Mouse (Mus musculus) lung, embryonic 16.5 days (tissue): ENCODE data around the gene Ddr1. TPM values are rescaled to one million over a fixed set of nuclear protein-coding genes. Genes with fewer than 3 reads are reported as not detected.

ENCODE experiments used
- ATAC-seq: fragments of 200-750 bp; cut with Nextera tagmentation; 2 replicates; pipeline ENCODE4 v1.8.0; 2017; ENCODE audit warnings: low read depth, mild to moderate bottlenecking, moderate library complexity
- H3K27ac ChIP-seq: fragments of 300-500 bp; sonication (generic); 2 replicates; pipeline ENCODE4 v1.5.1; 2014; ENCODE audit warnings: mild to moderate bottlenecking, control low read depth, low read length
- H3K27me3 ChIP-seq: fragments of 300-500 bp; sonication (generic); 2 replicates; pipeline ENCODE4 v1.6.1; 2014; ENCODE audit warnings: low read depth, low read length, mixed read lengths; ENCODE audit not compliant: control insufficient read depth, insufficient read depth
- H3K36me3 ChIP-seq: fragments of 300-500 bp; sonication (generic); 2 replicates; pipeline ENCODE4 v1.6.1; 2014; ENCODE audit warnings: low read length; ENCODE audit not compliant: control insufficient read depth, insufficient read depth
- H3K4me1 ChIP-seq: fragments of 300-500 bp; sonication (generic); replicated peaks from 2 replicates; pipeline ENCODE4 v1.6.1; 2014; ENCODE audit warnings: low read length, mixed read lengths; ENCODE audit not compliant: control insufficient read depth, insufficient read depth
- H3K4me2 ChIP-seq: fragments of 300-500 bp; sonication (generic); 2 replicates; pipeline ENCODE4 v1.6.1; 2014; ENCODE audit warnings: low read depth, low read length, control low read depth
- H3K4me3 ChIP-seq: fragments of 300-500 bp; sonication (generic); 2 replicates; pipeline ENCODE4 v1.5.1; 2014; ENCODE audit warnings: mild to moderate bottlenecking, low read length, control low read depth
- H3K9ac ChIP-seq: fragments of 300-500 bp; sonication (generic); 2 replicates; pipeline ENCODE4 v1.6.1; 2014; ENCODE audit warnings: low read length, control low read depth
- H3K9me3 ChIP-seq: fragments of 300-500 bp; sonication (generic); 2 replicates; pipeline ENCODE4 v1.6.1; 2016; ENCODE audit warnings: low read length; ENCODE audit not compliant: control insufficient read depth
- WGBS: fragments of 180-500 bp; shearing (Covaris S2); extraction: QIAGEN DNeasy Blood & Tissue Kit; methylation state at CpG from one replicate; pipeline ENCODE4 v1.1.7; 2014; 5-methylcytosine and 5-hydroxymethylcytosine counted together
- polyA plus RNA-seq: library from polyadenylated mRNA; unstranded; fragments of >200 nt; fragmentation: Nextera tagmentation; extraction: Ambion mirVana; gene quantifications from 2 replicates; pipeline ENCODE4 v1.2.1, GENCODE M21; 2015

Gene Ddr1
- polyA plus RNA-seq, 1 experiment from 2014 or later, result 50.5 TPM

DNA sequence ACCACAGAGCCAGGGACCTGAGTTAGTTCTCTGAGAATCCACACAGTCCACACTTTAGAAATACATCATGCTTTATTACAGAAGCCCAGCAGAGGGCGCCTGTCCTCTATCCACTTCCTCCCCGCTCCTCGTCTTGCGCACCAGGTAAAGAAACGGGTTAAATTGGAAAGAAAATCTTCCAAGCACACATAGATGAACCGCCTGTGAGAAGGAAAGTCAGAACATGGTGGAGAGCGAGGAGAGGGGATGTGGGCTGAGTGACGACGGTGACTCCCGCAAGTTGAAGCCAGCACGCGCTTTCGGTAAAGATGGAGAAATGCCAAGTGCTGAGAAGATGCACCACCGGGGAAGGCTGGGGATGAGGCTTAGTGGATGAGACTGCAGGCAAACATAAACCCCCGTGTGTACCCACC is 68.7 kb downstream of the Ddr1 start:
- no peaks in the 10 kb centered on the region for H3K27me3 ChIP-seq

DNA sequence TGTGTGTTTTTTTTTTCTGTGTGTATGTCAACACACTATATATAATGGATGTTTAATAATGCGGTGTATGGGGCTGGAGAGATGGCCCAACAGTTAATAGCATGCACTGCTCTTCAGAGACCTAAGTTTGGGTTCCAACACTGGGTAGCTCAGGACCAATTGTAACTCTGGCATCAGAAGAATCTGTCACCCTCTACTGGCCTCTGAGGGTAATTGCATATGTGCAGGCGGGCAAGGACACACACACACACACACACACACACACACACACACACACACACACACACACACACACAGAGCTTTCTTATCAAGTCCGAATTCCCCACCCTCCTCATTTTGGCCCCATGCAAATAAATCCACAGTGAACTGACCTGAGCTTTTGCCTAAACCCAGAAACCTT is 69.2 kb downstream of the Ddr1 start:
- Histone ChIP-seq H3K27ac (peak overlapping the region; percentile 37; the same call in 1 of the 2 replicates), H3K36me3 (no peaks in the 10 kb centered on the region), H3K4me1 (peaks cover 23% of the 10 kb centered on the region), H3K9me3 (no peaks in the 10 kb centered on the region), H3K27me3 (no peaks in the 10 kb centered on the region), H3K9ac (no peak overlapping the region), H3K4me3 (no peak overlapping the region), H3K4me2 (no peak overlapping the region)
- no peak for ATAC-seq
- WGBS, result 71% methylated on average over 3 of the region's 3 CpGs

More for the DNA sequence above, 68.7 kb downstream of the Ddr1 start:
- Histone ChIP-seq H3K4me2 (peak overlapping the region; percentile 64), H3K4me1 (peaks cover 23% of the 10 kb centered on the region), H3K4me3 (peak overlapping the region; percentile 53), H3K9ac (peak overlapping the region; percentile 49), H3K9me3 (no peaks in the 10 kb centered on the region), H3K36me3 (no peaks in the 10 kb centered on the region), H3K27ac (peak overlapping the region; percentile 93)
- ATAC-seq, result peak; percentile 44
- 2% methylated on average over 15 of the region's 15 CpGs for WGBS

DNA sequence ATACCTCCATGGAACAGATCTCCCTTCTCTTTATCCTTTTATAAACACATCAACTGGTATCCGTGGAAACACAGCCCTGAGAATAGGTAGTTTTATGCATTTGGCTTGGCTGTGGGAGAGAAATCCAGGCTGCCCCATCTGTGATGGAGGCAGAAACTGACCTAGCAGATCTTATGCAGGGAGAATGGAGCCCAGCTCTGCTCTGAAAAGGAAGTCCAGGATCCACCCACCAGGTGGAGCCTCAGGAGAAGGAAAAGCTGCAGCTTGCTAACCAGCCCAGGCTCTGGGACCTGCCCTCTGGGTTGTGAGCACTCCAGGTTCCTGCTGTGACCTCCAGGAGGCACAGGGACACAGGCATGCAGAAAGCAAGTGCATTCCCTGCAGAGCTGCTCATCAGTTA is 70.4 kb downstream of the Ddr1 start:
- Histone ChIP-seq H3K4me2 (no peak overlapping the region), H3K27me3 (no peaks in the 10 kb centered on the region), H3K27ac (peak overlapping the region; percentile 23), H3K9me3 (no peaks in the 10 kb centered on the region), H3K4me3 (no peak overlapping the region), H3K36me3 (no peaks in the 10 kb centered on the region), H3K9ac (no peak overlapping the region), H3K4me1 (peaks cover 13% of the 10 kb centered on the region)
- peak; percentile 39 for ATAC-seq
- 16% methylated on average over 1 of the region's 1 CpGs for WGBS

Other genes with a start within 250 kb of the Ddr1 start
- gene H2-Q10, start 234.5 kb downstream of the Ddr1 start, polyA plus RNA-seq, result 1.3 and 7.4 TPM in 2 replicates
- not detected in 2 replicates for gene Pou5f1, start 198.6 kb downstream of the Ddr1 start, polyA plus RNA-seq
- 91.9 and 96.7 TPM in 2 replicates for gene Tcf19, start 187.8 kb downstream of the Ddr1 start, polyA plus RNA-seq
- gene Cchcr1, start 187.5 kb downstream of the Ddr1 start, polyA plus RNA-seq, result 23.3 and 24.0 TPM in 2 replicates
- gene Psors1c2, start 171.4 kb downstream of the Ddr1 start, polyA plus RNA-seq, result 0.69 and 0.79 TPM in 2 replicates
- 0.05 and 0.13 TPM in 2 replicates for gene Cdsn, start 152.5 kb downstream of the Ddr1 start, polyA plus RNA-seq
- gene 2300002M23Rik, start 137.2 kb downstream of the Ddr1 start, polyA plus RNA-seq, result 0.11 TPM in 1 of 2 replicates, not detected in the other
- 193 and 232 TPM in 2 replicates for gene Sfta2, start 103.1 kb downstream of the Ddr1 start, polyA plus RNA-seq
- 0.03 TPM in 1 of 2 replicates, not detected in the other for gene Gm9573, start 78.0 kb downstream of the Ddr1 start, polyA plus RNA-seq
- gene Mucl3, start 60.9 kb downstream of the Ddr1 start, polyA plus RNA-seq, result 1.7 and 1.9 TPM in 2 replicates
- gene Vars2, start 37.0 kb downstream of the Ddr1 start, polyA plus RNA-seq, result 22.8 and 25.4 TPM in 2 replicates
- gene Gtf2h4, start 30.9 kb downstream of the Ddr1 start, polyA plus RNA-seq, result 47.5 and 48.0 TPM in 2 replicates
- gene Ier3, start 117.1 kb upstream of the Ddr1 start, polyA plus RNA-seq, result 21.9 and 31.7 TPM in 2 replicates
- 57.8 and 65.1 TPM in 2 replicates for gene Flot1, start 118.6 kb upstream of the Ddr1 start, polyA plus RNA-seq
- 877 and 940 TPM in 2 replicates for gene Tubb5, start 133.7 kb upstream of the Ddr1 start, polyA plus RNA-seq
- gene Mdc1, start 136.9 kb upstream of the Ddr1 start, polyA plus RNA-seq, result 20.6 and 22.3 TPM in 2 replicates
- gene Nrm, start 156.7 kb upstream of the Ddr1 start, polyA plus RNA-seq, result 65.6 and 67.9 TPM in 2 replicates
- 23.3 and 26.5 TPM in 2 replicates for gene Ppp1r18, start 161.0 kb upstream of the Ddr1 start, polyA plus RNA-seq
- gene Dhx16, start 175.2 kb upstream of the Ddr1 start, polyA plus RNA-seq, result 40.2 and 42.4 TPM in 2 replicates
- 15.6 TPM in 2 replicates for gene 2310061I04Rik, start 192.8 kb upstream of the Ddr1 start, polyA plus RNA-seq
- 62.6 and 62.7 TPM in 2 replicates for gene Atat1, start 205.5 kb upstream of the Ddr1 start, polyA plus RNA-seq
- 67.5 and 73.1 TPM in 2 replicates for gene Mrps18b, start 211.8 kb upstream of the Ddr1 start, polyA plus RNA-seq
- gene Ppp1r10, start 211.8 kb upstream of the Ddr1 start, polyA plus RNA-seq, result 38.0 and 40.5 TPM in 2 replicates